Mouse (Mus musculus) thymus, postnatal 10 days (tissue): ENCODE measurements at regions not wholly inside any gene's neighbourhood (a gene's known extent, or its start where the extent isn't known, plus 50 kb on each side); places are given as distances from the start of the nearest gene placed in this dataset.
A peak's percentile ranks its signal among the peaks of the same experiment; 100 is the strongest.

ENCODE experiments used
- DNase-seq, 2 experiments: peaks; one replicate each; pipeline ENCODE4 v3.0.0; 2021; ENCODE audit warnings: low spot score in 2 of 2

DNA sequence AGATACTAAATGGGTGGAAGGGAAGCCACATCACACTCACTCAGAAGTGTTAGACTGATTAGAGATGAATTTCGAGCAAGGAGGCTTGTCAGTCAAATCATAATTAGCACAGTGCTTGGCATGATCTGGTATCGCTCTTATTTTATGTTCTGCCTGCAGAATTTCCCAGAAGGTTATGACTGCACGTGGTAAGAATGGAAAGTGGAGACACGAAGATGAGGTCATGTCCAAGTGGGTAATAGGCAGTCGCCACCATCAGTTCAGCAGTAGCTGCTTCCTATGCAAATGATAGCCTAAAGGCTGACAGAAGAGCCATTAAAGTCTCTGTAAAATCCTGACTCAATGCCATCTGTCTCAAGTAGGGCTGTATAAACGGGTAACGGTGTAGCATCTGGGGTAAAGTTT is 186.0 kb upstream of the Slc30a5 start:
- DNase-seq: no peak

DNA sequence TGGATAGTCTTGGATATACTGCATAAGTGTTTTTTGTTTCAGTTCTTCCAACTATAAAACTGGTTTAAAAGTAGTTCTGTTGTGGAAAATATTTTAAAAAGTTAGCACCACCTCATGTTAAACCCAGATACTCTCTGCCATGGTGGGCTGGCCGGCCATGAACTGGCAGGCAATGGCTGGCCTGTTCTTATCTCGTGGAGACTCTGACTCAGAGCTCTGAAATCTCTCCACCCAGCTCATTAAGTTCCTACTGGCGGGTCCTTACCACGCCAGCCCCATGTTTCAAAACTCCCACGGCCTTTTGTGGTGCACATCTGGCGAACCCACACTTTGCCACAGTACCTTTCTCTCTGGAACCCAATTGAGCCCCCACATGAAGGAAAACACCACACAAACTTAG is 183.8 kb upstream of the Slc30a5 start:
- DNase-seq: no peak

DNA sequence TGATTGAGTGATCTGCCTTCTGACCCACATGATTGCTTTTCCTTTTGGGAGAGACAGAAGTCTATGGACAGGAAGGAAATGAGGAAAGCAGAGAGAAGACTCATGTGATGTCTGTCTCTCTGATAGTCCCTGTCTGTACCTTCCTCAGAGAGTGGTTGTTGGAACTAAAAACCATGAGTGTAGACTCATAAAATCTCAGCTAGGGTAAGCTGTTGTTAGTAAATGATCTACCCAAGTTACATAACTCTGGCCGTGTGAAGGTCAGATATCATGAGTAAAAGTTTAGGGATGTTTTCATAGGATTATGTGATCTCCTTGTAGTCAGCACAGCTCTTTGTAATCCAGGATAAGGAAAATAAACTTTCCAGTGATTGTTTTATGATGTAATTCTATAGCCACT is 183.0 kb upstream of the Slc30a5 start:
- DNase-seq: no peak

DNA sequence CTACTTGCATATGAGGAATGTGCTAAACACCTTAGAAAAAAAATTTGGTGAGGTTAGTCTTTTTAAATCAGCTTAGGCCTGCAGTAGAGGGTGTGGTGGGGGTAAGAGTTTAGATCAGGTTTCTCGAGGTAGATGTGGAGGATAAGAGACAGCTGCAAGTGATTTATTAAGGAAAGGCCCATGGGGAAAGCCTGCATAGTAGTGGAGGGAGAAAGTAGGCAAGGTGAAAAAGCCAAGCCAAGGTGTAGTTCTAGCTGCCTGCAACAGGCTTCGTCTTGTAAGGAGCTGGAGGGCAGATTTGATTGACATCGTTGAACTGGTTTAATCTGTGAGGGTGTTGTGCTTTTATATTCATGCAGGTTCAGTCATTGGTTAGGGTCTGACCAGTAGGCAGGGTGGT is 182.2 kb upstream of the Slc30a5 start:
- DNase-seq: no peak

DNA sequence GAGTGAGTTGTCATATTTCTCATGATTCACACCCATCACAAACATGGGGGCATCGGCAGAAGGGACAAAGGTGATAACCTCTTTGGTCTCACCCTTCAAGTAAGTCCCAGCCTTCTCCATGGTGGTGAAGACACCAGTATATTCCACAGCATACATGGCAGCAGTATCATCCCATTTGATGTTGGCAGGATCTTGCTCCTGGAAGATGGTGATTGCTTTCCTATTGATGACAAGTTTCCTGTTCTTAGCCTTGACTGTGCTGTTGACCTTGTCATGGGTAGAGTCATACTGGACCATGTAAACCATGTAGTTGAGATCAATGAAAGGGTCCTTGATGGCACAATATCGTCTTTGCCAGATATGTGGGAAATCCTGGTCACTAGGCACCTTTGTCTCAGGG is 180.4 kb upstream of the Slc30a5 start:
- DNase-seq: no peak

DNA sequence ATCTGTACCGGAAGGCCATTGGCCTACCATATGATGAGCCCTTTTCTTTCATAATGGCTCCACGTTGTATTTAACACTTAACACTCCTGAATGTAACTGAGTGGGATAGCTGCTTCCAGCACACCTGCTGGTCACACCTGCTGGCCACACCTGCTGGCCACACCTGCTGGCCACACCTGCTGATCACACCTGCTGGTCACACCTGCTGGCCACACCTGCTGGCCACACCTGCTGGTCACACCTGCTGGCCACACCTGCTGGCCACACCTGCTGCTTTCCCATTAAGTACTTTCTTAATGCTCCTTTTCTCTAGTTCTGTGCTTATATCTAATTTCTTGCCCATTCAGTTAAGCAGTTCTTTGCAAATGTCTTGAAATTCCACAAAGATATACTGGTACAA is 157.4 kb upstream of the Slc30a5 start:
- no peak for DNase-seq

- no peak for DNase-seq
These were observed 155.7 kb upstream of the Slc30a5 start for GRCm38 (mm10) chr13:100988671-100989531.

DNA sequence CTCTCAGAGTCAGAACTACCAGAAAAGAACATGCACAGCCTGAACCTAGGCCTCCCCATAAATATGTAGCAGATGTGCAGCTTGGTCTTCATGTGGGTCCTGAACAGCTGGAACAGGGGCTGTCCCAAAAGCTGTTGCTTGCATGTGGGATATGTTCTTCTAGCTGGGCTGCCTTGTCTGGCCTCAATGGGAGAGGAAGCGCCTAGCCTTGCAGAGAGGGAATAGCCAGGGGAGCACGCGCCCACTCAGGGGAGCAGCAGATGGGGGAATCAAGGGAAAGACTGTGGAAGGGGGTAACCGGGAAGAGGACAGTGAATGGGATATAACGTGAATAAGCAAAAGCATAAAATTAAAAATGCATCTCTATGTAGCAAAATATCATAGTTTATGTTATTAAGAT is 154.9 kb upstream of the Slc30a5 start:
- no peak for DNase-seq

GRCm38 (mm10) chr13:100975741-100976140 is 142.5 kb upstream of the Slc30a5 start:
- no peak for DNase-seq

DNA sequence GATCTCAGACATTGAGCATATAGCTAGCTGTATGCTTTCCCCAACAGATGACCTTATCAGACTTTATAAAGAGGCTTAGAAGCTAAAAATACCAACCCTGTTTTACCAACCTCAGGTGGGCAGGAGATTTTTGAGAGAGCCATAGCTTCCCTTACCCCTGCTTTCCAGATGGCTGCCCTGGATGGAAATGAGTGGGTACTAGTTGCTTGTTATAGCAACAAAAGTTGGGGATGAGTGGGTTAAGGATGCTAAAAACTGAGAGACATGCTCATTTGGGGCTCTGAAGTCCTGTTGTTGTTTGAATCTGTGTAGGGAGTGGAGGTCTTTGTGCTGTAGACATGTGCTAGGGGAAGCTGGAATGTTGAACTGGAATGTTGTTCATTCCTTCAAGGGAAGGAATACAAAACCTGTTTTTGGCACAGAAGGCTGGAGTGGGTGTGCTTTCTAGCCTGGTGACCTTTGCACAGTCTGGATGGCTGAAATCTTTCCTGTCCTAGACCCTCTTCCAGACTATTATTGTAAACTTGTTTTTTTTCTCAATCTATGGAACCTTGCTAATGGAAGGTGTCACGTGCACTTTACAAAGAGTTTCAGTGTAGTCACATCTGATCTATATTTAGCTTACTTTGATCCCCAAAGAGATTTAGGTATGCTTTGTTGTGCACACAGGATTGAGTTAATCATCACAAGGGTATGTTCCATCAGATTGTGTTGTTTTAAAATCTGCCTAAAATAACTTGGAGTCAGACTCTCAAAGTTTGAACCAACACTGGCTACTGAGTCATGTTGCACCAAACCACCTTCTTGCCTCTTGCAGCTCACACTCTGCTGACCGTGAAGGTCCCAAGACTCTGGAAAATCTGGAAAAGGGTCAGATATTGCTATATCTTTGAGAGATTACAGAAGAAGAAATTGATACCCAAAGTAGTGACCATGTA is 138.1 kb upstream of the Slc30a5 start:
- DNase-seq: no peak

DNA sequence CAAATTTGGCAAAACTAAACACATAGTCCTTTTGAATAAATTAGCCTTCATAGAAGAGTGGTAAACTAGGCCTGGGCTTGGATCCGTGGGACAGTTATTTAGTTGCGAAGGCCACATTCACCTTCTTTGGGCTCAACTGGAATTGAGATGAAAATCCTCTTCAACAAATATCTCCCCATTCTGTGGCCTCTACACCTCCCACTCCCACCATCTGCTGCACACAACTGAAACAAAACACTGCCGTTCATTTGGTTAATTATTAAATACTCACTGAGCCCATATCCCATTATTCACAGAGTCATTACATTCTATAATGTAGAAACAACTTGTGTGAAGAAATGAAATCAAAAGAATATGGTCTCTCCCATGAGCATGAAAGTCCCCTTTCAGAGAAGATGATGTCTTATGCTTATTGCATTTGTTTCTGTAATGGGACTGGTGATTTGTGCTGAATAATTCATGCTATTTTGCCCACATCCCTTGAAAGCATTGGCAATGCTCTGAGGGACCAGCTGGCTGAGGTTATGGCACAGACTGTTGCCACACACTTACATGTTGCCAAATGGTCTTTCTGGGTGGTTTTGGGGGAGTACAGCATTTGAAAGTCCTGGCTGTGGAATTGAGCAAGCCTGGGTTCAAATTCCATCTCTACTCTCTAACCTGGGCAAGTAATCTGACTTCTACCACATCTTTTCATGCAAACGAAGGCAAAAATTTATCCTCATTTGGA is 129.7 kb upstream of the Slc30a5 start:
- no peak for DNase-seq

GRCm38 (mm10) chr13:100954598-100955251 is 121.5 kb upstream of the Slc30a5 start:
- DNase-seq: no peak

GRCm38 (mm10) chr13:100954106-100954505 is 120.9 kb upstream of the Slc30a5 start:
- no peak for DNase-seq

DNA sequence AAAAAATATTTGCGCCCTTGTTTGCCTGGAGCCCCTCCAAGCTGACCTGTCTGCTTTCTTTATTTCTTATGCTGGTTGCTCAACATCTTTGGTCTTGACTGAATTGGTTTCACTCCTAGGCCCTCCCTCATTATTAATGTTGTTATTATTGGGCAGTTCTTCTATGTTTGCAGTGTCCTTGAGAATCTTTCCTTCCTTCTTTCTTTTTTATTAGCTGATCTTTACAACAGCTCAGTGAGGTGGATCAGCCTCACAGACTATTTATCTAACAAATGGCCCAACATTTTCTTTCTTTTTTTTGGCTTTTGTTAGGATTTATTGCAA is 117.9 kb upstream of the Slc30a5 start:
- DNase-seq: no peak

GRCm38 (mm10) chr13:100950348-100951184 is 117.3 kb upstream of the Slc30a5 start:
- DNase-seq: no peak

GRCm38 (mm10) chr13:100943206-100943848 is 110.1 kb upstream of the Slc30a5 start:
- DNase-seq: no peak

DNA sequence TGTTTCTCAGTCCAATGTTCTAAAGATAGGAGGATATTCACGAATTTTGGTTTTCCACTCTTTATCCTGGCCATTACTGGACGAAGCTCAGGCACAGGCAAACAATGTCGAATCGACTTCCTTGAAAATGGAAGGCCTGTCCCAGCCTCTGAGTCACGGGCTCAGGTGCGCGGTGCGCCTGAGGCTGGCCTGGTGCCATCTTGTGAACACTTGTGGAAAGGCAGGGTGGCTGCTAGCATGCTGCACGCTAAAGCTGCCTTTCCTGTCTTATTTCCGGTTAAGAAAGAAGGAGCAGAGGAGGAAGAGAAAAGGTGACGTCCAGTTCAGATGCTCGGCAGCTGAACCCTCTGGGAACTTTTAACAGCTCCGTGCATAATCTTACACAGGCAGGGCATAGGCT is 107.6 kb upstream of the Slc30a5 start:
- DNase-seq: no peak

DNA sequence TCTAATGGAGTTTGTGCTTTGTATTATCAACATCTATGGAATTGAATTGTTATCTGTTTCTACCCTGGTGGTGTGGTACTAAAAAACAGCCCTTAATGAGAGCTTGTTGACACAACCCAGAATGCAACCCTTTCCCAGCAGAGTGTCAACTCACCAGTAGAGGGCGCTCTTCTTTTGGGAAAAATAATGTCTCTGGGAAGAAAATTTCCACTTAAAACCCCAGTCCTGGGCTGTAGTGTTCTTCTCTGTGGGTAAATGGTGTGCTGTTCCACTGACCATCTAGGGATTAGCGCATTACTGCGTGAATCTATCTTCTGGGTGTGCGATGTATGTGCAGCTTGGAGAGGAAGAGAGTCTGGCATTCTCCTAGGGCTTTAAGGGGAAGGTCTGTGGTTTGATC is 106.5 kb upstream of the Slc30a5 start:
- DNase-seq: peak in 1 of 2 experiments; percentile 31

- DNase-seq: no peak
These were observed 100.0 kb upstream of the Slc30a5 start for GRCm38 (mm10) chr13:100933265-100933664.

DNA sequence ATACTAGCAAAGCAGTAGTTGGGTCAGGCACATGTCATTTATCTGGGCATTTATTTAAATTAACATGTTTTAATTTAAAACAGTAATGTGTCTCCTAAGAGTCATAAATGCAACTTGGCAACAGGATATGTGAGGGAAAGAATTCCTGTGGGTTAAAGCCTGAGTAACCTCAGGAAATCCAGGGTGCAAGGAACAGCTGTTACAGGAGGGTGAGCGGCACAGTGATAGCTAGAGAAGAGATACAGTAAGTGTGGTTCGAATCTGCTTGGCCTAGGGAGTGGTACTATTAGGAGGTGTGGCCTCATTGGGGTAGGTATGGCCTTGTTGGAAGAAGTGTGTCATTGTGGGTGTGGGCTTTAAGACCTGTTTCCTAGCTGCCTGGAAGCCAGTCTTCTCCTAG is 66.3 kb upstream of the Slc30a5 start:
- DNase-seq: no peak
